Mouse (Mus musculus) intestine, embryonic 14.5 days (tissue): ENCODE data around the gene Uba6. TPM values are rescaled to one million over a fixed set of nuclear protein-coding genes. Genes with fewer than 3 reads are reported as not detected.
A peak's percentile ranks its signal among the peaks of the same experiment; 100 is the strongest.

Source experiments
- ATAC-seq: fragments of 200-750 bp; cut with Nextera tagmentation; replicated peaks from 2 replicates; pipeline ENCODE4 v1.8.0; 2017; ENCODE audit warnings: low read depth, moderate number of reproducible peaks, moderate TSS enrichment, moderate library complexity; ENCODE audit not compliant: low FRiP score, low TSS enrichment
- DNase-seq: peaks from one replicate; pipeline ENCODE4 v3.0.0-alpha.2; 2018; ENCODE audit warnings: low spot score
- H3K27ac ChIP-seq: fragments of 300-500 bp; sonication (generic); 2 replicates; pipeline ENCODE4 v1.5.1; 2014; ENCODE audit warnings: low read depth, mild to moderate bottlenecking, control low read depth
- H3K27me3 ChIP-seq: fragments of 300-500 bp; sonication (generic); replicated peaks from 2 replicates; pipeline ENCODE4 v1.6.1; 2014; ENCODE audit warnings: low read length, control low read depth; ENCODE audit not compliant: control insufficient read depth, insufficient read depth
- H3K36me3 ChIP-seq: fragments of 300-500 bp; sonication (generic); 2 replicates; pipeline ENCODE4 v1.6.1; 2014; ENCODE audit warnings: low read length, control low read depth; ENCODE audit not compliant: control insufficient read depth, insufficient read depth
- H3K4me1 ChIP-seq: fragments of 300-500 bp; sonication (generic); replicated peaks from 2 replicates; pipeline ENCODE4 v1.6.1; 2014; ENCODE audit warnings: low read length, control low read depth, mixed read lengths; ENCODE audit not compliant: control insufficient read depth, insufficient read depth
- H3K4me2 ChIP-seq: fragments of 300-500 bp; sonication (generic); 2 replicates; pipeline ENCODE4 v1.6.1; 2014; ENCODE audit warnings: low read length
- H3K4me3 ChIP-seq: fragments of 300-500 bp; sonication (generic); 2 replicates; pipeline ENCODE4 v1.5.1; 2014; ENCODE audit warnings: low read depth, low read length, control low read depth, mixed read lengths
- H3K9ac ChIP-seq: fragments of 300-500 bp; sonication (generic); 2 replicates; pipeline ENCODE4 v1.6.1; 2014; ENCODE audit warnings: mild to moderate bottlenecking, low read length
- H3K9me3 ChIP-seq: fragments of 300-500 bp; sonication (generic); 2 replicates; pipeline ENCODE4 v1.6.1; 2016; ENCODE audit warnings: low read length, control low read depth; ENCODE audit not compliant: control insufficient read depth
- WGBS: fragments of 180-500 bp; shearing (Covaris S2); extraction: QIAGEN DNeasy Blood & Tissue Kit; methylation state at CpG from one replicate; pipeline ENCODE4 v1.1.7; 2014; 5-methylcytosine and 5-hydroxymethylcytosine counted together
- polyA plus RNA-seq: library from polyadenylated mRNA; unstranded; fragments of >200 nt; fragmentation: Nextera tagmentation; extraction: Ambion mirVana; gene quantifications from 2 replicates; pipeline ENCODE4 v1.2.1, GENCODE M21; 2014

Gene Uba6
- polyA plus RNA-seq, 1 experiment from 2014 or later, result 19.1 TPM

DNA sequence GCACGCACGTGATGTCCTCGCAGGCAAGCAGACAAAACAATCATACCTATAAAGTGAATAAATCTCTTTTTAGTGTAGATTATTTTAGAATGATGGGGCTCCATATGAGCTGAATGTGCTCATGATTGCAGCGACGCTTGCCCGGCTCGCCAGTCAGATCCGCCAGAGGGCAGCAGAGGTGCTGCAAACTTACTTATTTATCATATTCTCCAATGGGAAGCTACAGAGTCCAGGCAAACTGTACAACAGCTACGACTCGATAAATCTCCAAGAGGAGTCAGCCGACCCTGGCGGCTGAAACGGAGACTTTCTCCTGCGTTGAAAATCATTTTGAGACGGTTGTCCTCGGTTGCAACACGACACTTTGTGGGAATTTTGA lies 106.1 kb downstream of the Uba6 start:
- peak; percentile 36 for ATAC-seq
- Histone ChIP-seq H3K27me3 (no peaks in the 10 kb centered on the region), H3K4me3 (peak overlapping the region; percentile 75), H3K9ac (peak overlapping the region; percentile 41; the same call in 1 of the 2 replicates), H3K4me2 (peak overlapping the region; percentile 81), H3K4me1 (no peaks in the 10 kb centered on the region), H3K27ac (peak overlapping the region; percentile 77; the same call in 1 of the 2 replicates), H3K36me3 (no peaks in the 10 kb centered on the region), H3K9me3 (no peaks in the 10 kb centered on the region)
- DNase-seq, result peak; percentile 97
- WGBS, result under 1% methylated on average over 17 of the region's 17 CpGs

DNA sequence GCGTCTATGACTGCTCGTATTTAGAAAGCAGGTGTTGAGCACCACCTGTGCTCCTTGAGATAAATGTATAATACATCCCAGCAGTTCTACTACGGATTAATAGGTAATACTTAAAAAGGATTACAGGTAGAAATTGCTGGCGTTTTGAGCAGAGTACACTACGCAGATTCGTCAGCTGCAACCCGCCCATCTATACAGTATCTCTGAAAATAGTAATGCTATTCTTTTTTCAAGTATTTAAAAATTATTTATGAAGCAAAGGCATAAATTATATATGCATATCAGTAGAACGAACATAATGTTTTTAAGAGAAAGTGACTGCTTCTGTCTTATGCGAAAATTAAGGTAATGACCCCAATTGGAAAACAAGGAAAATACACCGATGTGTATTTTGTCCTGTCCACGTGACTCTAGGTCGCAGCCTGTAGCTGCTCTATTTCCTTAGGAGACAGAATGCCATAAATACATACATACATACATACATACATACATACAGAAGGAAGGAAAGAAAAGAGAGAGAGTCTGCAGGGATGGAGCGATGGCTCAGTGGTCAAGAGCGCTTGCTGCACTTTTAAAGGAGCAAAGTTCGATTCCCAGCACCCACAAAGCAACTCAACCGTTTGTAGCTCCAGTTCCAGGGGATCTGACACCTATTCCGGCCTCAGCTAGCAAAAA lies 106.6 kb downstream of the Uba6 start:
- H3K4me2 ChIP-seq, result peak overlapping the region; percentile 81
- WGBS, result under 1% methylated on average over 17 of the region's 17 CpGs
- ATAC-seq, result peak; percentile 67

DNA sequence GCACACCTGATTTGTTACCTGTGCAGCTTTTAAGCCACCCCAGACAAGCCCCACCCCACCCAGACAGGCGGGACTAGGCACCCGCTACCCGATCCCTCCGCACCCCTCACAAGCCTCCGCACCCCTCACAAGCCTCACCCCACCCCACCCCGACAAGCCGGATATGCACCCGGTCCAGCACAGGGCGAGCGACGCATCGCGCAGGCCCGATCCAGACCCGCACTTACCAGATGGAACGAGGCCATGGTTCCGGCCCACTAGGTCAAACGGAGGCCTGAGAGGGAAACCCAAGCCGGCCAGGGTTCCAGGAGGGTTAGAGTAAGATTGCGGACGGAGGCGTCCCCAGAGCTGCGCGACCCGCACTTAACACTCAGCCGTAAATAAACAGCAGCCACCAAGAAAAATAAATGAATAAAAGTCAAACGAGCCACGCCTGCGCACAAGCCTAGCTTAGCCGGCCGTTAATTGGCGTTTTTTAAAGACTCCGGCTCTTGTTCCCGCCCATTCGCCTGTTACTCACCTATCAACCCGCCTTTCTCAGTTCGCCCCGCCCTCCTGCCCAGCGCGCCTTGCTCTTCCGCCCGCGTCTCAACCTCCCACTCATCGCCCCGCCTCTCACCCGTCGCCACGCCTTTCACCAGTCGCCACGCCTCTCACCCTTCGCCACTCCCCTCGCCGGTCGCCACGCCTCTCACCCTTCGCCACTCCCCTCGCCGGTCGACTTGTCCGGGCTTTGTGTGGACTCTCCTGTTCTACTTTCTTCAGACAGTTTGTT lies 107.3 kb downstream of the Uba6 start, which contains the start of gene Cenpc1:
Gene Cenpc1 (minus strand): TSS at position 483 of the 775 bp plus-strand sequence.
- DNase-seq (peak; percentile 100), ATAC-seq (peak; percentile 92)
- Histone ChIP-seq H3K9me3 (no peaks in the 10 kb centered on the region), H3K4me3 (peak within 1 kb of the TSS; percentile 75), H3K4me1 (no peaks in the 10 kb centered on the region), H3K36me3 (no peaks in the 10 kb centered on the region), H3K9ac (peak within 1 kb of the TSS; percentile 78), H3K27me3 (no peaks in the 10 kb centered on the region), H3K27ac (peak within 1 kb of the TSS; percentile 88), H3K4me2 (peak within 1 kb of the TSS; percentile 81)
- under 1% methylated on average over 60 of the region's 60 CpGs for WGBS

More for the DNA sequence above, 106.6 kb downstream of the Uba6 start:
- Histone ChIP-seq H3K27ac (peak overlapping the region; percentile 77), H3K4me1 (no peaks in the 10 kb centered on the region), H3K4me3 (peak overlapping the region; percentile 75), H3K36me3 (no peaks in the 10 kb centered on the region), H3K9ac (peak overlapping the region; percentile 41), H3K27me3 (no peaks in the 10 kb centered on the region), H3K9me3 (no peaks in the 10 kb centered on the region)
- no peak for DNase-seq

DNA sequence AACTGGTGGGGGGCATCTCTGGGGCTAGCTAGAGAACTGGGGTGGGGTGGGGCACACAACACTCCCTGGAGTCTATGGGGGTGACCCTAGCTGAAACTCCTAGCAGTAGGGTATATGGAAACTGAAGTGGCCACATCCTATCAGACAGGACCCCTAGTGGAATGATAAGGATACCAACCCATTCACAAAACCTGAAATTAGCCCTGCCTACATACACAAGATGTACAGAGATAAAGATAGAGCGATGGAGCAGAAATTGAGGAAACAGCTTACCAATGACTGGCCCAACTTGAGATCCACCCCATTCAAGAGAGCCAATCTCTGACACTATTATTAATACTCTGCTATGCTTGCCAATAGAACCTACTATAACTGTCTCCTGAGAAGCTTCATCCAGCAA lies 109.1 kb downstream of the Uba6 start:
- peaks cover 10% of the 10 kb centered on the region; the same call in 1 of the 2 replicates for H3K36me3 ChIP-seq
- H3K9me3 ChIP-seq, result no peaks in the 10 kb centered on the region
- H3K9ac ChIP-seq, result no peak overlapping the region
- no peaks in the 10 kb centered on the region for H3K27me3 ChIP-seq
- no peaks in the 10 kb centered on the region for H3K4me1 ChIP-seq
- DNase-seq (no peak), ATAC-seq (no peak)
- H3K4me3 ChIP-seq, result no peak overlapping the region
- WGBS, result 100% methylated on average over 1 of the region's 1 CpGs
- H3K27ac ChIP-seq, result no peak overlapping the region
- peak overlapping the region; percentile 60; the same call in 1 of the 2 replicates for H3K4me2 ChIP-seq

Other genes with a start within 250 kb of the Uba6 start
- 30.5 and 32.4 TPM in 2 replicates for gene Cenpc1, start 107.2 kb downstream of the Uba6 start, polyA plus RNA-seq
- gene Stap1, start 101.1 kb downstream of the Uba6 start, polyA plus RNA-seq, result 0.11 and 0.23 TPM in 2 replicates
- not detected in 2 replicates for gene Gnrhr, start 25.1 kb upstream of the Uba6 start, polyA plus RNA-seq
- not detected in 2 replicates for gene Tmprss11c, start 116.5 kb upstream of the Uba6 start, polyA plus RNA-seq
- not detected in 2 replicates for gene Tmprss11d, start 200.6 kb upstream of the Uba6 start, polyA plus RNA-seq